Mouse (Mus musculus) liver, embryonic 14.5 days (tissue): ENCODE measurements around the gene Ssbp3. TPM values are rescaled to one million over a fixed set of nuclear protein-coding genes. Genes with fewer than 3 reads are reported as not detected.

Source experiments
- ATAC-seq: fragments of 200-750 bp; cut with Nextera tagmentation; 2 replicates; pipeline ENCODE4 v1.8.0; 2017; ENCODE audit warnings: moderate number of reproducible peaks, mild to moderate bottlenecking, moderate library complexity; ENCODE audit not compliant: insufficient read depth
- DNase-seq, 3 experiments: peaks; one replicate each; pipeline ENCODE4 v3.0.0-alpha.2; 2012 to 2013; ENCODE audit warnings: low read depth in 3 of 3, low spot score in 3 of 3
- H3K27ac ChIP-seq: fragments of 300-500 bp; sonication (generic); 2 replicates; pipeline ENCODE4 v1.5.1; 2014; ENCODE audit warnings: moderate library complexity, mild to moderate bottlenecking, control low read depth, inconsistent platforms
- H3K27me3 ChIP-seq: fragments of 300-500 bp; sonication (generic); 2 replicates; pipeline ENCODE4 v1.6.1; 2014; ENCODE audit warnings: mild to moderate bottlenecking, low read length, moderate library complexity; ENCODE audit not compliant: control insufficient read depth, insufficient read depth
- H3K36me3 ChIP-seq: fragments of 300-500 bp; sonication (generic); replicated peaks from 2 replicates; pipeline ENCODE4 v1.6.1; 2014; ENCODE audit warnings: low read depth; ENCODE audit not compliant: control insufficient read depth, insufficient read depth
- H3K4me1 ChIP-seq, 2 experiments: fragments of 200-500 bp in 1 of 2; fragments of 300-500 bp in 1 of 2; sonication (generic) in 1 of 2; replicated peaks; 2 replicates each; pipeline ENCODE4 v1.6.1; 2012 to 2014; ENCODE audit warnings: antibody characterized with exemption in 1 of 2, inconsistent platforms in 1 of 2, low read length in 1 of 2; ENCODE audit not compliant: control insufficient read depth in 2 of 2, insufficient read depth in 2 of 2
- H3K4me2 ChIP-seq: fragments of 300-500 bp; sonication (generic); 2 replicates; pipeline ENCODE4 v1.6.1; 2014; ENCODE audit warnings: low read depth, mild to moderate bottlenecking, control low read depth, moderate library complexity
- H3K4me3 ChIP-seq, 2 experiments: fragments of 200-500 bp in 1 of 2; fragments of 300-500 bp in 1 of 2; sonication (generic) in 1 of 2; 2 replicates each; pipeline ENCODE4 v1.5.1; 2012 to 2014; ENCODE audit warnings: low read depth in 2 of 2, low read length in 2 of 2, mild to moderate bottlenecking in 2 of 2, control low read depth in 1 of 2, inconsistent platforms in 1 of 2, moderate library complexity in 1 of 2; ENCODE audit not compliant: insufficient read depth in 1 of 2
- H3K9ac ChIP-seq: fragments of 300-500 bp; sonication (generic); replicated peaks from 2 replicates; pipeline ENCODE4 v1.6.1; 2014; ENCODE audit warnings: mild to moderate bottlenecking, control low read depth, moderate library complexity
- H3K9me3 ChIP-seq: fragments of 300-500 bp; sonication (generic); 2 replicates; pipeline ENCODE4 v1.6.1; 2016; ENCODE audit warnings: low read length, mixed read lengths; ENCODE audit not compliant: control insufficient read depth
- CTCF ChIP-seq: IDR thresholded peaks from 2 replicates; pipeline ENCODE4 v1.5.1; 2016; ENCODE audit warnings: antibody characterized with exemption, low read depth, control low read depth
- EP300 ChIP-seq: IDR thresholded peaks from 2 replicates; pipeline ENCODE4 v1.6.1; 2016; ENCODE audit warnings: antibody characterized with exemption, low read depth
- WGBS: fragments of 180-500 bp; shearing (Covaris S2); extraction: QIAGEN DNeasy Blood & Tissue Kit; methylation state at CpG from one replicate; pipeline ENCODE4 v1.1.7; 2014; ENCODE audit not compliant: insufficient replicate concordance; 5-methylcytosine and 5-hydroxymethylcytosine counted together
- polyA plus RNA-seq, 2 experiments: library from polyadenylated mRNA; depleted of rRNA in 1 of 2; stranded (reverse) in 1 of 2; unstranded in 1 of 2; fragments of >200 nt; fragmentation: Nextera tagmentation in 1 of 2; extraction: Ambion mirVana in 1 of 2; gene quantifications; 2 replicates each; pipeline versions ENCODE4 v1.2.1 to v1.2.3; 2012 to 2014

Ssbp3 gene
- polyA plus RNA-seq, 2 experiments, result 33.0 to 52.1 TPM

DNA sequence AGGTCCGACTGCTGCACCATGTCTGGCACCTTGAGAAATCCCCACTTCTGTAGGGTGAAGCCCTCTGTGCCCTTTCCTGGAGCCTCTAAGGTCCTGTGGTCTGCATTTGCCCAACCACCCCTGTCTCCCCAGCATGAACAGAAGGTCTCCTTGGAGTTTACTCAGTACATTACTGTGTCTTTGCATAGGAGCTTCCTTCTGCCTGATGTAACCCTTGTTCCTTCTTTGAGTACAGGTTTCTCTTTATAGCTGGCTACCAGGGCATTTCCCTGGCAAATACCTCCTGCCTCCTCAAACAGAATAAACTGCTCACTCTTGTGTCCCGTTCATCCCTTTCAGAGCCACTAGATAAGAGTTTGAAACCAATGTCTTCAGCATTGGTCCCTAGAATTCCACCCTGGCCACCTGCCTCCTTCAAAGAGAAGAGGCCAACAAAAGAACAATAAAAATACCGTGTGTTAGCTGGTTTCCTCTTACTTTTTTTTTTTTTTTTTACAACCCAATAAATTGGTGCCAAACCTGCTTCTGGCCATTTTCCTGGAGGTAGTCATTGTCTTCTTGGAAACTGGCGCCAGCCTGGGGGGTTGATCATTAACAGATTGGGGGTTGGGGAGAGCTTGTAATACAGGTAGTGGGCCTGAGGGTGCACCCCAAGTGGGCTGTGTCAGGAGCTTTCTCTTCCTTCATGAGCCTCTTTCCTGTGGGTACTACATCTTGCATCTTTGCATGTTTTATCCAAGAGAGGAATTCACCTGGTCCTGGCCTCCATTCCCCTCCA, 72.0 kb downstream of the Ssbp3 start:
- Histone ChIP-seq H3K4me2 (no peak overlapping the region), H3K9me3 (no peaks in the 10 kb centered on the region), H3K4me3 (no peak overlapping the region), H3K9ac (no peak overlapping the region), H3K36me3 (no peaks in the 10 kb centered on the region), H3K27ac (no peak overlapping the region), H3K27me3 (no peaks in the 10 kb centered on the region), H3K4me1 (peaks cover 6 to 46% of the 10 kb centered on the region in 2 experiments)
- WGBS, result 59% methylated on average over 4 of the region's 4 CpGs
- TF ChIP-seq CTCF, result no peak
- TF ChIP-seq EP300, result no peak
- ATAC-seq (no peak), DNase-seq (no peak)

DNA sequence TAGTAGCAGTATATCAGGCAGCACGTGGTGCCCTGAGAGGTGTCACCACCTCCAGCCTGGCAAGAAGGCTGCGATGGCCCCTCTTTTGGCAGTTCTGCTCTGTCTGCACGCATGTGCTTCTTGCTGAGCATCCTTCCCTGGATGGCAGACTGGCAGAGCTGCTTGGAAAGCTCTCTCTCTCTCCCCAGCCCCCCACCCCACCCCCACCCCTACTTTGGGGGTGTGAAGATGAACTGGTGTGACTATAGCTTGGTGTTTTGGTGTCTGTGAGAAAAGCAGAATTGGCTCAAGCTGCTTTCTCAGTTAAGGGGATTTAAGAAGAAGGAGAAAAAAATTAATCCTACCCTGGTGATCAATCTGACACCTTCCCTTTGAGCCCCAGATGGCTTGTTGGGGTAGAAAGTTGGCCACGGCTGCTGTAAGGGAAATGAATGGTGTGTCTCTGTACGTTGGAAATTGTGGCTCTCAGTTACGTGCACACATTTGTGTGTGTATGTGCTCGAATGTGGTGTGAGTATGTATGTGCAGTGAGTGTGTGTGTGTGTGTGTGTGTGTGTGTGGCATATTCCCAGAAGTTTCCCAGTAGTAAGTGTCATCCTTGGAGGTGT, 73.5 kb downstream of the Ssbp3 start:
- H3K27me3 ChIP-seq, result no peaks in the 10 kb centered on the region
- DNase-seq (no peak), ATAC-seq (no peak)
- H3K4me3 ChIP-seq, result no peak overlapping the region
- WGBS, result 72% methylated on average over 7 of the region's 7 CpGs
- no peaks in the 10 kb centered on the region for H3K36me3 ChIP-seq
- H3K9ac ChIP-seq, result no peak overlapping the region
- no peak overlapping the region for H3K27ac ChIP-seq
- TF ChIP-seq EP300 (no peak), CTCF (no peak)
- H3K4me2 ChIP-seq, result no peak overlapping the region
- peaks cover 6 to 50% of the 10 kb centered on the region in 2 experiments for H3K4me1 ChIP-seq
- no peaks in the 10 kb centered on the region for H3K9me3 ChIP-seq

DNA sequence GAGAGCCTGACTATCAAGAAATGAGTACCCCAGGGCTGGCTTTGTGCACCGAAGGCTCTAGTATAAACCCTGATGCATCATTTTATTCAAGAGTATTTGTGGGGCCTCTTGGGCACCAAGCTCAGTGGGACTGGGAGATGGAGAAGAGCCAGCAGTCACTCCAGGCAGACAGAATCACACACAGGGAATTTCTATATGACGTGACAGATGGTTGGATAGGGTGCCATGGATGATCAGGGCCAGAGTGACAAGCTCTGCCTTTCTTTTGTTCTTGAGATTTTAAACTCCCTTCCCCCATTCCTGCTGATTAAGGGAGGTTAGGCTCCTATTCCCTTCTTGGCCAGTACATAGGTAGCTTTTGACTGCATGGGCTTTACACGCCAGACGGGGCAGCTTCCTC, 74.8 kb downstream of the Ssbp3 start:
- Histone ChIP-seq H3K4me1 (peaks cover 5 to 42% of the 10 kb centered on the region in 2 experiments), H3K9me3 (no peaks in the 10 kb centered on the region), H3K4me3 (no peak overlapping the region), H3K9ac (no peak overlapping the region), H3K27me3 (no peaks in the 10 kb centered on the region), H3K4me2 (no peak overlapping the region), H3K36me3 (no peaks in the 10 kb centered on the region), H3K27ac (no peak overlapping the region)
- DNase-seq (no peak), ATAC-seq (no peak)
- 73% methylated on average over 4 of the region's 4 CpGs for WGBS
- no peak for TF ChIP-seq EP300
- no peak for TF ChIP-seq CTCF

DNA sequence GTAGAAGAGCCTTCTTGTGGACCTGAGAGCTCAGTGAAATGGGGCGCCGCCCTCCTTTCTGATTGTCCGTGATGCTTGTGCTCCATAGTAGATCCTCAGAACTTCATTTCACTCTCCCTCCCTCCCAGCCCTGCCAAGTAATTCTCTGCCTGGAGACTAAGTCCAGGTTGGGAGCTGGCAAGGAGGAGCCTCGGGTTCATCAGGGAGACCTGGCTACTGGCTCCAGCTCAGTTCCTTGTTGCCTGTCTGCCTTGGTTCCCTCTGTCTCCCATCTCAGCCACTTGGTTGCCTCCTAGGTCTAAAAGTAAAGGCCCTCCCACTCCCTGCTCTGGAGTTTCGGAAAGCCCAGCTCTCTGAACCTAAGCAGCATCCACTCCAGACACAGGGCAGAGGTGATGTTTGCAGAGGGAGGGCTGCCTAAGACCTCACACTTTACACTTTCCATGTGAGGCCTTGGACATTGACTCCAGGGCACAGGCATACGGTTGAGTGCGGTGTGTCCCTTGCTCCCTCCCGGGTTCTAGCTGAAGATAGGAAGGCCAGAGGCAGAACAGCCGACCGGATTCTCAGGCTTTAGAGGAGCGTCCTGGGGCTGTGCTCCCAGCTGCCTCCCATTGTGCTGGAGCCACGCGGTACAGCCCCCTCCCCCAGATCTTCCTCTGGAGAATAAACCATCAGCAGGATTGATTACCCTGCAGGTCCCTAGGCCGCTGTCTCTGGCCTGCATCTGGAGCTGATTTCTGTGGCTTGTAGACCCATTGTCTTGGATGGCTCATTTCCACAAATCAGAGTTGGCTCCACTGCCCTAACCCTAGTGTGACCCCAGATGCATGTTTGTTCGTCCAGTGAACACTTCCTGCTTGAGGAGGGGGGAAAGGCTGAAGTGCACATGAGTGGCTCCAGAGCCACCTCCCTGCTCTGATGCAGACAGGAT, 75.7 kb downstream of the Ssbp3 start:
- no peaks in the 10 kb centered on the region for H3K9me3 ChIP-seq
- H3K4me2 ChIP-seq, result no peak overlapping the region
- TF ChIP-seq CTCF (no peak), EP300 (no peak)
- H3K4me1 ChIP-seq, result peaks cover 0 to 33% of the 10 kb centered on the region in 2 experiments
- peak; percentile 11; the same call in 1 of the 2 replicates for ATAC-seq
- no peaks in the 10 kb centered on the region for H3K27me3 ChIP-seq
- no peaks in the 10 kb centered on the region for H3K36me3 ChIP-seq
- no peak overlapping the region for H3K4me3 ChIP-seq
- no peak for DNase-seq
- H3K9ac ChIP-seq, result no peak overlapping the region
- no peak overlapping the region for H3K27ac ChIP-seq
- WGBS, result 67% methylated on average over 15 of the region's 15 CpGs
